Mouse (Mus musculus): Measurements from ENCODE around the gene Hdc. TPM values are rescaled to one million over a fixed set of nuclear protein-coding genes. Genes with fewer than 3 reads are reported as not detected.

Gene Hdc
- total and polyA plus RNA-seq, 3 experiments, result 2.8 to 5.5 TPM; not detected in 1

DNA sequence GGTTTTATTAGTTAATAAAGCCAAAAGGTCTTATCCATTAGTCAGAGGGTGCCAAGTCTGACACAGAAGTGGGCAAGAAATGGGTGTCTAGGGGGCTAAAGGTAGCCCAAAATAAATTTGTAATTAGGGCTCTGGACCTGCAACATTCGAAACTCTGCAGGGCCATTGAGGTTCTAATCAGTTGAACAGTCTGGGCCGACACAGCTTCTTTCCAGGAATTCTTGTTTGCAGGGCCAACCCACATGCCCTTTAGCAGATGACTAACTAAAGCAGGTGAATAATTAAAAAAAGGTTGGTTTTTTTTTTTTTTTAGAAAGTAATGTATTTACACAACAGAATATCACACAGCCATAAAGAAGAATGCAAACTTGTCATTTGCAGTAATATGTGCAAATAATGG is 3.4 kb upstream of the Hdc start:
- H3K27me3 ChIP-seq (ENCODE audit: control insufficient read depth in 1 of 2, insufficient read depth in 2 of 2, low read length in 2 of 2), result no peaks in the 10 kb centered on the region
- no peaks in the 10 kb centered on the region for H3K9me3 ChIP-seq (replicated peaks; ENCODE audit: insufficient read depth, low read length)
- peaks cover 0 to 14% of the 10 kb centered on the region in 2 experiments; a peak in 2 of 4 replicates for H3K36me3 ChIP-seq (ENCODE audit: control insufficient read depth in 1 of 2, insufficient read depth in 2 of 2, low read length in 2 of 2)
- DNase-seq (ENCODE audit: low read depth, low spot score), result no peak
- H3K79me2 ChIP-seq (ENCODE audit: control insufficient read depth, insufficient read depth, low read length, poor library complexity), result no peaks in the 10 kb centered on the region
- no peak overlapping the region for H3K9ac ChIP-seq (ENCODE audit: control insufficient read depth, low read depth, low read length, poor library complexity, severe bottlenecking)
- TF ChIP-seq ZMIZ1 (IDR thresholded peaks at IDR 0.05; ENCODE audit: low read depth, low read length) (no peak), TCF12 (IDR thresholded peaks at IDR 0.05; ENCODE audit: low read depth, low read length) (no peak), NRF1 (IDR thresholded peaks at IDR 0.05; ENCODE audit: insufficient read depth, low read depth, low read length, poor library complexity, severe bottlenecking) (no peak), RAD21 (IDR thresholded peaks at IDR 0.05; ENCODE audit: low read depth, low read length) (no peak), MYB (IDR thresholded peaks at IDR 0.05; ENCODE audit: low read depth, low read length) (no peak), SMC3 (IDR thresholded peaks at IDR 0.05; ENCODE audit: low read depth, low read length) (no peak), MAX (IDR thresholded peaks at IDR 0.05; ENCODE audit: low read length) (no peak), ETS1 (IDR thresholded peaks at IDR 0.05; ENCODE audit: low read depth, low read length) (no peak), ZKSCAN1 (IDR thresholded peaks at IDR 0.05; ENCODE audit: low read depth, low read length) (no peak), E2F4 (IDR thresholded peaks at IDR 0.05; ENCODE audit: borderline replicate concordance, low read depth, low read length) (no peak), MAZ (IDR thresholded peaks at IDR 0.05; ENCODE audit: low read depth, low read length) (no peak), ZC3H11A (IDR thresholded peaks at IDR 0.05; ENCODE audit: low read depth, low read length) (no peak), POLR2AphosphoS5 (IDR thresholded peaks at IDR 0.05; ENCODE audit: borderline replicate concordance, low read depth, low read length) (no peak), ZNF384 (IDR thresholded peaks at IDR 0.05; ENCODE audit: low read depth, low read length) (no peak), RCOR1 (IDR thresholded peaks at IDR 0.05; ENCODE audit: low read depth, low read length) (no peak), POLR2A (IDR thresholded peaks at IDR 0.05; ENCODE audit: control insufficient read depth in 1 of 2, insufficient read depth in 1 of 2, low read depth in 1 of 2, low read length in 2 of 2, poor library complexity in 1 of 2) (no peak), CHD2 (IDR thresholded peaks at IDR 0.05; ENCODE audit: low read length) (no peak), MEF2A (IDR thresholded peaks at IDR 0.05; ENCODE audit: extremely low read depth, insufficient replicate concordance, low read depth, low read length, poor library complexity, severe bottlenecking) (no peak)
- peaks cover 2 to 18% of the 10 kb centered on the region in 2 experiments for H3K4me1 ChIP-seq (ENCODE audit: control insufficient read depth in 1 of 2, insufficient read depth in 2 of 2, low read length in 2 of 2)
- H3K4me3 ChIP-seq (ENCODE audit: control insufficient read depth in 1 of 2, insufficient read depth in 1 of 2, low read depth in 2 of 2, low read length in 2 of 2), result no peak overlapping the region
- H3K27ac ChIP-seq (ENCODE audit: control insufficient read depth, low read depth, low read length), result no peak overlapping the region

DNA sequence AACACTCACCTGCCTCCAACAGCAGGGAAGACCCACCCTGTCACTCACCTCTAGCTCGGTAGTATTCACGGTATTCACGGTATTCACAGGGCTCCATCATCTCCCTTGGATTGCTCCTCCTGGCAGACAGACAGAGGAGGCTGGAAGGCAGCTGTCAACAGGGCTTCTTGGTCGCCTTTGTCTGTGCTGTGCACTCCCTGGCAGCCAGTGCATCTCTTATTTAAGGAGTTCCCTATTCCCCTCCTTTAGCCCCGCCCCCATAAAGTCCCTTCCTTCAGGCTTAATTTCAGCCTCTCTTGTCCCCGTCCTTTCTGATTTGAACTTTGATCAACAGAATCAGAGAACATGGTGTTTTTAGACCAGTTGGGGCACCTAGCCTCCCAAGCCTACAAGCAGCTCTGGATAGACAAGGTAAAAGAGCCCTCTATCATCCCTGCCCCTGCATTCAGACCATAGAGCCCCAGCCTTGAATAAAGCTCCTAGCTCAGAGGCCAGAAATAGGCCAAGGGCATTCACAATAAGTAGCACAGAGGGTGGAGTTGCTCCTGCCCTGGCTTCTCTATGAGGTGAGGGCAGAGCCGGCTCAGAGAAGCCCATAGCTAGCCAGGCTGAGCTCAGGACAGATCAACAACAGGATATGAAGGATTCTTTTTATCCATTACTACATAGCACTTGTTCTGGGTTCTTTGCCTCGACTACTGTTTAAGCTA is 474 bp downstream of the Hdc start:
- Histone ChIP-seq H3K4me3 (ENCODE audit: control insufficient read depth in 1 of 2, insufficient read depth in 1 of 2, low read depth in 2 of 2, low read length in 2 of 2) (peak overlapping the region; percentile 42 to 46), H3K79me2 (ENCODE audit: control insufficient read depth, insufficient read depth, low read length, poor library complexity) (no peaks in the 10 kb centered on the region), H3K4me1 (ENCODE audit: control insufficient read depth in 1 of 2, insufficient read depth in 2 of 2, low read length in 2 of 2) (peaks cover 2 to 34% of the 10 kb centered on the region in 2 experiments), H3K27ac (ENCODE audit: control insufficient read depth, low read depth, low read length) (peak overlapping the region; percentile 60), H3K36me3 (ENCODE audit: control insufficient read depth in 1 of 2, insufficient read depth in 2 of 2, low read length in 2 of 2) (peaks cover 0 to 24% of the 10 kb centered on the region in 2 experiments; a peak in 2 of 4 replicates), H3K27me3 (ENCODE audit: control insufficient read depth in 1 of 2, insufficient read depth in 2 of 2, low read length in 2 of 2) (no peaks in the 10 kb centered on the region), H3K9ac (ENCODE audit: control insufficient read depth, low read depth, low read length, poor library complexity, severe bottlenecking) (peak overlapping the region; percentile 38), H3K9me3 (replicated peaks; ENCODE audit: insufficient read depth, low read length) (no peaks in the 10 kb centered on the region)
- peak; percentile 83 for DNase-seq (ENCODE audit: low read depth, low spot score)
- TF ChIP-seq SIN3A (IDR thresholded peaks at IDR 0.05; ENCODE audit: low read length) (0 out of 2 replicates have a peak, but pooled peaks have one; percentile 16), MXI1 (IDR thresholded peaks at IDR 0.05; ENCODE audit: low read depth, low read length) (no peak)
